Mouse (Mus musculus): Measurements from ENCODE around the gene Ryr2. TPM values are rescaled to one million over a fixed set of nuclear protein-coding genes. Genes with fewer than 3 reads are reported as not detected.
"Not testable (repeated sequence)": the region's sequence is repeated elsewhere in the genome, so short reads cannot be mapped to it uniquely, and the experiment has no call there.

Gene Ryr2
- polyA plus RNA-seq, 1 experiment from 2014 or later = 0.32 TPM

- H3K27ac ChIP-seq (ENCODE audit: low read depth, low read length); H3K4me1 ChIP-seq (ENCODE audit: control insufficient read depth, insufficient read depth, low read length); H3K9me3 ChIP-seq (ENCODE audit: control insufficient read depth, low read length); H3K27me3 ChIP-seq (ENCODE audit: control insufficient read depth, insufficient read depth, low read length); H3K9ac ChIP-seq (ENCODE audit: low read depth, low read length); H3K4me3 ChIP-seq (ENCODE audit: low read length); ATAC-seq (ENCODE audit: low FRiP score, low TSS enrichment); H3K4me2 ChIP-seq (replicated peaks; ENCODE audit: low read depth, low read length); H3K36me3 ChIP-seq (ENCODE audit: control insufficient read depth, insufficient read depth, low read length): not testable (repeated sequence)
- WGBS = 50% methylated on average over 15 of the region's 15 CpGs
Observed at GRCm38 (mm10) chr13:11549136-11549535, 557.6 kb downstream of the Ryr2 start.

- H3K27me3 ChIP-seq (ENCODE audit: control insufficient read depth, insufficient read depth, low read length) = no peaks in the 10 kb centered on the region
- peak; percentile 69; the same call in 1 of the 2 replicates for ATAC-seq (ENCODE audit: low FRiP score, low TSS enrichment)
- no peak overlapping the region for H3K27ac ChIP-seq (ENCODE audit: low read depth, low read length)
- no peaks in the 10 kb centered on the region for H3K36me3 ChIP-seq (ENCODE audit: control insufficient read depth, insufficient read depth, low read length)
- H3K4me2 ChIP-seq (replicated peaks; ENCODE audit: low read depth, low read length) = no peak overlapping the region
- WGBS = 33% methylated on average over 7 of the region's 7 CpGs
- no peaks in the 10 kb centered on the region for H3K4me1 ChIP-seq (ENCODE audit: control insufficient read depth, insufficient read depth, low read length)
- no peak overlapping the region for H3K4me3 ChIP-seq (ENCODE audit: low read length)
- H3K9me3 ChIP-seq (ENCODE audit: control insufficient read depth, low read length) = no peaks in the 10 kb centered on the region
- no peak overlapping the region for H3K9ac ChIP-seq (ENCODE audit: low read depth, low read length)
Observed at GRCm38 (mm10) chr13:11545841-11546240, 560.9 kb downstream of the Ryr2 start.

GRCm38 (mm10) chr13:11542546-11542945 lies 564.2 kb downstream of the Ryr2 start:
- Histone ChIP-seq H3K9ac (ENCODE audit: low read depth, low read length) (no peak overlapping the region), H3K4me2 (replicated peaks; ENCODE audit: low read depth, low read length) (no peak overlapping the region), H3K4me3 (ENCODE audit: low read length) (no peak overlapping the region), H3K27me3 (ENCODE audit: control insufficient read depth, insufficient read depth, low read length) (no peaks in the 10 kb centered on the region), H3K27ac (ENCODE audit: low read depth, low read length) (no peak overlapping the region), H3K36me3 (ENCODE audit: control insufficient read depth, insufficient read depth, low read length) (no peaks in the 10 kb centered on the region), H3K9me3 (ENCODE audit: control insufficient read depth, low read length) (no peaks in the 10 kb centered on the region), H3K4me1 (ENCODE audit: control insufficient read depth, insufficient read depth, low read length) (no peaks in the 10 kb centered on the region)
- 92% methylated on average over 3 of the region's 3 CpGs for WGBS
- no peak for ATAC-seq (ENCODE audit: low FRiP score, low TSS enrichment)

GRCm38 (mm10) chr13:11536851-11537250 lies 569.9 kb downstream of the Ryr2 start:
- no peaks in the 10 kb centered on the region for H3K9me3 ChIP-seq (ENCODE audit: control insufficient read depth, low read length)
- H3K4me1 ChIP-seq (ENCODE audit: control insufficient read depth, insufficient read depth, low read length) = no peaks in the 10 kb centered on the region
- no peak overlapping the region for H3K27ac ChIP-seq (ENCODE audit: low read depth, low read length)
- H3K4me2 ChIP-seq (replicated peaks; ENCODE audit: low read depth, low read length) = no peak overlapping the region
- H3K27me3 ChIP-seq (ENCODE audit: control insufficient read depth, insufficient read depth, low read length) = no peaks in the 10 kb centered on the region
- ATAC-seq (ENCODE audit: low FRiP score, low TSS enrichment) = no peak
- no peak overlapping the region for H3K4me3 ChIP-seq (ENCODE audit: low read length)
- whole genome bisulfite sequencing = 45% methylated on average over 1 of the region's 1 CpGs
- no peak overlapping the region for H3K9ac ChIP-seq (ENCODE audit: low read depth, low read length)
- H3K36me3 ChIP-seq (ENCODE audit: control insufficient read depth, insufficient read depth, low read length) = no peaks in the 10 kb centered on the region

- Histone ChIP-seq H3K9ac (ENCODE audit: low read depth, low read length) (no peak overlapping the region), H3K27ac (ENCODE audit: low read depth, low read length) (no peak overlapping the region), H3K4me1 (ENCODE audit: control insufficient read depth, insufficient read depth, low read length) (no peaks in the 10 kb centered on the region), H3K4me3 (ENCODE audit: low read length) (no peak overlapping the region), H3K9me3 (ENCODE audit: control insufficient read depth, low read length) (no peaks in the 10 kb centered on the region), H3K4me2 (replicated peaks; ENCODE audit: low read depth, low read length) (no peak overlapping the region), H3K36me3 (ENCODE audit: control insufficient read depth, insufficient read depth, low read length) (no peaks in the 10 kb centered on the region), H3K27me3 (ENCODE audit: control insufficient read depth, insufficient read depth, low read length) (no peaks in the 10 kb centered on the region)
- no peak for ATAC-seq (ENCODE audit: low FRiP score, low TSS enrichment)
- WGBS = 79% methylated on average over 3 of the region's 3 CpGs
Observed at GRCm38 (mm10) chr13:11535874-11536273, 570.9 kb downstream of the Ryr2 start.

GRCm38 (mm10) chr13:11533265-11533664 lies 573.5 kb downstream of the Ryr2 start:
- no peak overlapping the region for H3K9ac ChIP-seq (ENCODE audit: low read depth, low read length)
- H3K4me2 ChIP-seq (replicated peaks; ENCODE audit: low read depth, low read length) = no peak overlapping the region
- no peaks in the 10 kb centered on the region for H3K9me3 ChIP-seq (ENCODE audit: control insufficient read depth, low read length)
- ATAC-seq (ENCODE audit: low FRiP score, low TSS enrichment) = no peak
- H3K27ac ChIP-seq (ENCODE audit: low read depth, low read length) = no peak overlapping the region
- WGBS = 44% methylated on average over 2 of the region's 2 CpGs
- no peaks in the 10 kb centered on the region for H3K4me1 ChIP-seq (ENCODE audit: control insufficient read depth, insufficient read depth, low read length)
- H3K36me3 ChIP-seq (ENCODE audit: control insufficient read depth, insufficient read depth, low read length) = no peaks in the 10 kb centered on the region
- H3K4me3 ChIP-seq (ENCODE audit: low read length) = no peak overlapping the region
- no peaks in the 10 kb centered on the region for H3K27me3 ChIP-seq (ENCODE audit: control insufficient read depth, insufficient read depth, low read length)

- Histone ChIP-seq H3K36me3 (ENCODE audit: control insufficient read depth, insufficient read depth, low read length) (no peaks in the 10 kb centered on the region), H3K4me2 (replicated peaks; ENCODE audit: low read depth, low read length) (no peak overlapping the region), H3K27me3 (ENCODE audit: control insufficient read depth, insufficient read depth, low read length) (no peaks in the 10 kb centered on the region), H3K4me3 (ENCODE audit: low read length) (no peak overlapping the region), H3K9me3 (ENCODE audit: control insufficient read depth, low read length) (no peaks in the 10 kb centered on the region), H3K27ac (ENCODE audit: low read depth, low read length) (no peak overlapping the region), H3K9ac (ENCODE audit: low read depth, low read length) (no peak overlapping the region), H3K4me1 (ENCODE audit: control insufficient read depth, insufficient read depth, low read length) (no peaks in the 10 kb centered on the region)
- ATAC-seq (ENCODE audit: low FRiP score, low TSS enrichment) = no peak
- WGBS = 86% methylated on average over 7 of the region's 7 CpGs
Observed at GRCm38 (mm10) chr13:11532014-11532890, 574.5 kb downstream of the Ryr2 start.

- no peak overlapping the region for H3K4me2 ChIP-seq (replicated peaks; ENCODE audit: low read depth, low read length)
- no peaks in the 10 kb centered on the region for H3K9me3 ChIP-seq (ENCODE audit: control insufficient read depth, low read length)
- no peaks in the 10 kb centered on the region for H3K4me1 ChIP-seq (ENCODE audit: control insufficient read depth, insufficient read depth, low read length)
- H3K36me3 ChIP-seq (ENCODE audit: control insufficient read depth, insufficient read depth, low read length) = no peaks in the 10 kb centered on the region
- H3K4me3 ChIP-seq (ENCODE audit: low read length) = no peak overlapping the region
- H3K9ac ChIP-seq (ENCODE audit: low read depth, low read length) = no peak overlapping the region
- 87% methylated on average over 4 of the region's 4 CpGs for WGBS
- no peak for ATAC-seq (ENCODE audit: low FRiP score, low TSS enrichment)
- no peak overlapping the region for H3K27ac ChIP-seq (ENCODE audit: low read depth, low read length)
- H3K27me3 ChIP-seq (ENCODE audit: control insufficient read depth, insufficient read depth, low read length) = no peaks in the 10 kb centered on the region
Observed at GRCm38 (mm10) chr13:11523612-11524011, 583.1 kb downstream of the Ryr2 start.

- no peaks in the 10 kb centered on the region for H3K36me3 ChIP-seq (ENCODE audit: control insufficient read depth, insufficient read depth, low read length)
- WGBS = 69% methylated on average over 2 of the region's 2 CpGs
- ATAC-seq (ENCODE audit: low FRiP score, low TSS enrichment) = no peak
- no peak overlapping the region for H3K27ac ChIP-seq (ENCODE audit: low read depth, low read length)
- H3K4me3 ChIP-seq (ENCODE audit: low read length) = no peak overlapping the region
- no peak overlapping the region for H3K9ac ChIP-seq (ENCODE audit: low read depth, low read length)
- no peak overlapping the region for H3K4me2 ChIP-seq (replicated peaks; ENCODE audit: low read depth, low read length)
- H3K9me3 ChIP-seq (ENCODE audit: control insufficient read depth, low read length) = no peaks in the 10 kb centered on the region
- no peaks in the 10 kb centered on the region for H3K4me1 ChIP-seq (ENCODE audit: control insufficient read depth, insufficient read depth, low read length)
- H3K27me3 ChIP-seq (ENCODE audit: control insufficient read depth, insufficient read depth, low read length) = no peaks in the 10 kb centered on the region
Observed at GRCm38 (mm10) chr13:11520765-11521164, 586.0 kb downstream of the Ryr2 start.
